Mouse (Mus musculus) mesoderm, embryonic 11.5 days (tissue): ENCODE results near the gene 1700010B08Rik.

Experiments used
- DNase-seq: peaks from one replicate; pipeline ENCODE4 v3.0.0-alpha.2; 2012; ENCODE audit warnings: low read depth, low spot score

1700010B08Rik gene

GRCm38 (mm10) chr2:173722251-173722857, 3.1 kb downstream of the 1700010B08Rik start:
- no peak for DNase-seq

GRCm38 (mm10) chr2:173724382-173724781, 5.2 kb downstream of the 1700010B08Rik start:
- DNase-seq, result peak; percentile 52

- peak; percentile 64 for DNase-seq
Measured at GRCm38 (mm10) chr2:173724940-173725807, 6.0 kb downstream of the 1700010B08Rik start.

GRCm38 (mm10) chr2:173725819-173726218, 6.6 kb downstream of the 1700010B08Rik start:
- DNase-seq, result no peak

GRCm38 (mm10) chr2:173730444-173730966, 11.3 kb downstream of the 1700010B08Rik start:
- peak; percentile 79 for DNase-seq

GRCm38 (mm10) chr2:173734426-173734825, 15.2 kb downstream of the 1700010B08Rik start:
- DNase-seq, result no peak

GRCm38 (mm10) chr2:173737222-173737989, 18.2 kb downstream of the 1700010B08Rik start, which contains the start of gene Vapb:
TSS of gene Vapb (plus strand) at chr2:173737511.
- DNase-seq, result peak; percentile 99

- DNase-seq, result no peak
Measured at GRCm38 (mm10) chr2:173738232-173738631, 19.0 kb downstream of the 1700010B08Rik start.

- no peak for DNase-seq
Measured at GRCm38 (mm10) chr2:173739107-173739506, 19.9 kb downstream of the 1700010B08Rik start.

- DNase-seq, result no peak
Measured at GRCm38 (mm10) chr2:173742090-173742489, 22.9 kb downstream of the 1700010B08Rik start.

- no peak for DNase-seq
Measured at GRCm38 (mm10) chr2:173742744-173743143, 23.5 kb downstream of the 1700010B08Rik start.

- no peak for DNase-seq
Measured at GRCm38 (mm10) chr2:173744070-173744815, 25.0 kb downstream of the 1700010B08Rik start.

- DNase-seq, result no peak
Measured at GRCm38 (mm10) chr2:173748961-173749659, 29.9 kb downstream of the 1700010B08Rik start.

- no peak for DNase-seq
Measured at GRCm38 (mm10) chr2:173755433-173756144, 36.4 kb downstream of the 1700010B08Rik start.

GRCm38 (mm10) chr2:173757624-173758155, 38.5 kb downstream of the 1700010B08Rik start:
- no peak for DNase-seq

GRCm38 (mm10) chr2:173760607-173761006, 41.4 kb downstream of the 1700010B08Rik start:
- DNase-seq, result no peak

- DNase-seq, result peak; percentile 53
Measured at GRCm38 (mm10) chr2:173764629-173765028, 45.4 kb downstream of the 1700010B08Rik start.

GRCm38 (mm10) chr2:173767959-173768595, 48.9 kb downstream of the 1700010B08Rik start:
- no peak for DNase-seq

- DNase-seq, result no peak
Measured at GRCm38 (mm10) chr2:173769183-173769582, 50.0 kb downstream of the 1700010B08Rik start.
